Mouse (Mus musculus) forebrain, embryonic 11.5 days (tissue): ENCODE measurements around the gene Capn5. TPM values are rescaled to one million over a fixed set of nuclear protein-coding genes. Genes with fewer than 3 reads are reported as not detected.

Experiments
- ATAC-seq: fragments of 200-750 bp; cut with Nextera tagmentation; replicated peaks from 2 replicates; pipeline ENCODE4 v1.8.0; 2017; ENCODE audit warnings: moderate TSS enrichment; ENCODE audit not compliant: low FRiP score
- DNase-seq: peaks from one replicate; pipeline ENCODE4 v3.0.0-alpha.2; 2017; ENCODE audit warnings: low spot score
- H3K27ac ChIP-seq: fragments of 300-500 bp; sonication (generic); 2 replicates; pipeline ENCODE4 v1.5.1; 2014; ENCODE audit warnings: low read depth, low read length
- H3K27me3 ChIP-seq: fragments of 300-500 bp; sonication (generic); 2 replicates; pipeline ENCODE4 v1.6.1; 2014; ENCODE audit warnings: mild to moderate bottlenecking, low read length, mixed read lengths; ENCODE audit not compliant: control insufficient read depth, insufficient read depth
- H3K36me3 ChIP-seq: fragments of 300-500 bp; sonication (generic); 2 replicates; pipeline ENCODE4 v1.6.1; 2014; ENCODE audit warnings: mild to moderate bottlenecking, low read length, moderate library complexity, mixed read lengths; ENCODE audit not compliant: control insufficient read depth, insufficient read depth
- H3K4me1 ChIP-seq: fragments of 300-500 bp; sonication (generic); replicated peaks from 2 replicates; pipeline ENCODE4 v1.6.1; 2014; ENCODE audit warnings: low read length, mixed read lengths; ENCODE audit not compliant: control insufficient read depth, insufficient read depth
- H3K4me2 ChIP-seq: fragments of 300-500 bp; sonication (generic); 2 replicates; pipeline ENCODE4 v1.6.1; 2014; ENCODE audit warnings: low read depth, mild to moderate bottlenecking, low read length, moderate library complexity, mixed read lengths; ENCODE audit not compliant: severe bottlenecking
- H3K4me3 ChIP-seq: fragments of 300-500 bp; sonication (generic); 2 replicates; pipeline ENCODE4 v1.5.1; 2014; ENCODE audit warnings: low read depth, low read length
- H3K9ac ChIP-seq: fragments of 300-500 bp; sonication (generic); 2 replicates; pipeline ENCODE4 v1.6.1; 2014; ENCODE audit warnings: low read length
- H3K9me3 ChIP-seq: fragments of 300-500 bp; sonication (generic); 2 replicates; pipeline ENCODE4 v1.6.1; 2016; ENCODE audit warnings: low read length, mixed read lengths; ENCODE audit not compliant: control insufficient read depth
- WGBS: fragments of 180-500 bp; shearing (Covaris S2); extraction: QIAGEN DNeasy Blood & Tissue Kit; methylation state at CpG from one replicate; pipeline ENCODE4 v1.1.7; 2014; 5-methylcytosine and 5-hydroxymethylcytosine counted together
- polyA plus RNA-seq: library from polyadenylated mRNA; unstranded; fragments of >200 nt; fragmentation: Nextera tagmentation; extraction: Ambion mirVana; gene quantifications from 2 replicates; pipeline ENCODE4 v1.2.1, GENCODE M21; 2014

Capn5 gene
- polyA plus RNA-seq, 1 experiment from 2014 or later: 6.1 TPM

GRCm38 (mm10) chr7:98139216-98139615 is 38.9 kb downstream of the Capn5 start:
- 15% methylated on average over 9 of the region's 9 CpGs for WGBS
- no peaks in the 10 kb centered on the region for H3K27me3 ChIP-seq
- no peaks in the 10 kb centered on the region for H3K9me3 ChIP-seq
- H3K27ac ChIP-seq: no peak overlapping the region
- H3K4me1 ChIP-seq: no peaks in the 10 kb centered on the region
- no peak overlapping the region for H3K9ac ChIP-seq
- no peak overlapping the region for H3K4me2 ChIP-seq
- no peak overlapping the region for H3K4me3 ChIP-seq
- no peaks in the 10 kb centered on the region for H3K36me3 ChIP-seq
- ATAC-seq: no peak
- DNase-seq: no peak

GRCm38 (mm10) chr7:98137995-98138394 is 40.1 kb downstream of the Capn5 start:
- Histone ChIP-seq H3K9me3 (no peaks in the 10 kb centered on the region), H3K4me2 (no peak overlapping the region), H3K27me3 (no peaks in the 10 kb centered on the region), H3K4me3 (no peak overlapping the region), H3K9ac (no peak overlapping the region), H3K36me3 (no peaks in the 10 kb centered on the region), H3K27ac (no peak overlapping the region), H3K4me1 (no peaks in the 10 kb centered on the region)
- WGBS: 85% methylated on average over 2 of the region's 2 CpGs
- DNase-seq (no peak), ATAC-seq (no peak)

DNA sequence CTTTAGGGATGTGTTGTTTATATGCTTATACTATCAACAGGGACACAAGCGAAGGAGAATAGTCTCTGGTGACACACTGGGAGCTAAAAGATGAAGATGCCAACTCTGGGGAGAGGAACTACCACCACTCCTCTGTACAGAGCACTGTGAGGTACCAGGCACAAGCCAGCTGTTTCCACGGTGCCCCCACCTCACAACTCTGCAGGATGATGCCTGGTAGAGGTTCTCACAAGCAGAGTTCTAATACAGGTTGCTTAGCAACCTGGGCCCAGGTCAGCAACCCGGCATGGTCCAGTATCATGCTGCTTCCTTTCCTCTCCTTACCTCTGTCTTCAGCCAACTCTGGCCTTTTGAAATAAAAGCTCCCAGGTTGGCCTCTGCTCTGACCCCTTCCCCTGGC is 40.5 kb downstream of the Capn5 start:
- Histone ChIP-seq H3K4me1 (no peaks in the 10 kb centered on the region), H3K27me3 (no peaks in the 10 kb centered on the region), H3K4me3 (no peak overlapping the region), H3K4me2 (no peak overlapping the region), H3K27ac (no peak overlapping the region), H3K9me3 (no peaks in the 10 kb centered on the region), H3K36me3 (no peaks in the 10 kb centered on the region), H3K9ac (no peak overlapping the region)
- no peak for ATAC-seq
- WGBS: 52% methylated on average over 3 of the region's 3 CpGs
- DNase-seq: no peak

DNA sequence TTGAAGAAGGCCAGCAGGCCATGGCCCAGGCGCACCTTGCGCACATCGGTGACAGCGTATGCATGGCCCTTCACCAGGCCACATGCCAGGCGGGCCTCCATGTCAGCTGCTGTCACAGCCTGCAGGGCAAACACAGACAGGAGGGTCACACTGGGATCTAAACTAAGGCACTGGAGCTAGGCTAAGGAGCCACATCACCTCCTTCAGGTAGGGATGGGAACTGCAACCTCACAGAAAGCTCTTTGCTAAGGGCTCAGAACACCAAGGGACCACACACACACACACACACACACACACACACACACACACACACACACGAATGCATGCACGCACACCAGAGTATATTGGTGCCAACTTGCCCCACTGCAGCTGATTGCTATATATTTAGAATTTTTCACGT is 46.3 kb downstream of the Capn5 start:
- ATAC-seq (no peak), DNase-seq (no peak)
- Histone ChIP-seq H3K27ac (no peak overlapping the region), H3K4me1 (no peaks in the 10 kb centered on the region), H3K9ac (no peak overlapping the region), H3K9me3 (no peaks in the 10 kb centered on the region), H3K27me3 (no peaks in the 10 kb centered on the region), H3K4me3 (no peak overlapping the region), H3K36me3 (no peaks in the 10 kb centered on the region), H3K4me2 (no peak overlapping the region)
- WGBS: 93% methylated on average over 8 of the region's 8 CpGs

GRCm38 (mm10) chr7:98125473-98125872 is 52.6 kb downstream of the Capn5 start:
- 44% methylated on average over 5 of the region's 5 CpGs for WGBS
- no peak for ATAC-seq
- no peak overlapping the region for H3K4me3 ChIP-seq
- no peaks in the 10 kb centered on the region for H3K9me3 ChIP-seq
- H3K27ac ChIP-seq: no peak overlapping the region
- DNase-seq: no peak
- no peaks in the 10 kb centered on the region for H3K36me3 ChIP-seq
- H3K4me1 ChIP-seq: no peaks in the 10 kb centered on the region
- H3K4me2 ChIP-seq: no peak overlapping the region
- H3K9ac ChIP-seq: no peak overlapping the region
- no peaks in the 10 kb centered on the region for H3K27me3 ChIP-seq

DNA sequence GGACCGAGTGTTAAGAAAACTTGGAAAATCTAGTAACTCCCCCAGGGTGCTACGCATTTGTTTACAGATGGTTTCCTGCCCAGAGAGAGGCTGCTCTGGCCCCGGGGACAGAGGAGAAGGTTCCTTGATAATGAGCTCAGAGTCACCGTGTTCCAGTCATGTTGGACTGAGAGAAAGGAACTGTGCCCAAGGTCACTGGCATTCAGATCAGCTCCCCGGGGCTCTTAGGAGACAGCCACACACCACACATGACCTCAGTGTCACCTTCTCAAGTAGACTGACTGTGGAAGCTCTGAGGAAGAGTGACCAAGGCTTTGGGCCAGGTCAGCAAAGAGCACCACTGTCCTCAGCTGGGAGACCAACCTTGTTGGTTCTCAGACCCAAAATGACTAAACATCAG is 53.4 kb downstream of the Capn5 start:
- H3K4me1 ChIP-seq: no peaks in the 10 kb centered on the region
- no peak overlapping the region for H3K27ac ChIP-seq
- no peaks in the 10 kb centered on the region for H3K36me3 ChIP-seq
- ATAC-seq (no peak), DNase-seq (no peak)
- H3K4me3 ChIP-seq: no peak overlapping the region
- no peaks in the 10 kb centered on the region for H3K27me3 ChIP-seq
- no peaks in the 10 kb centered on the region for H3K9me3 ChIP-seq
- no peak overlapping the region for H3K9ac ChIP-seq
- H3K4me2 ChIP-seq: no peak overlapping the region
- 70% methylated on average over 5 of the region's 5 CpGs for WGBS

- ATAC-seq (no peak), DNase-seq (no peak)
- no peak overlapping the region for H3K27ac ChIP-seq
- no peak overlapping the region for H3K9ac ChIP-seq
- no peaks in the 10 kb centered on the region for H3K9me3 ChIP-seq
- H3K36me3 ChIP-seq: no peaks in the 10 kb centered on the region
- WGBS: 86% methylated on average over 8 of the region's 8 CpGs
- no peaks in the 10 kb centered on the region for H3K4me1 ChIP-seq
- no peak overlapping the region for H3K4me2 ChIP-seq
- no peaks in the 10 kb centered on the region for H3K27me3 ChIP-seq
- H3K4me3 ChIP-seq: no peak overlapping the region
Measured at GRCm38 (mm10) chr7:98121673-98122072, 56.4 kb downstream of the Capn5 start.

DNA sequence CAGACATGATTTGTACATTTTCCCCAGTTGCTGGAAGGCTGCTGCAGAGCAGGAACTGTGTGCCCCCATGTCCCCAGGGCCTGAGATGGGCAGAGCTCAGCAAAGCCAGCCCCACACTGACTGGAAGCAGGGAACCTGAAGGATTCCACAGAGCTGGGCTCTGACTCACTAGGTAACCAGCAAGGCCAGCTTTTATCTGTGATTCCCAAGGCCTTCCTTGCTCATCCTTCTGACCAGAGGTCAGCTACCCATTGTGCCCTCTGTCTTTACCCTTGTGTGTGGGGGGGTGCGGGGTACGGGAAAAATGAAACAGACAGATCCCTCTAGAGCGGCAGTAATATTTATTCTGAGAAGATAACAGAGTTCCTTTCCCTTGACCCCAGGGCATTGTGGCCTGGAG is 56.8 kb downstream of the Capn5 start:
- 87% methylated on average over 3 of the region's 3 CpGs for WGBS
- H3K36me3 ChIP-seq: no peaks in the 10 kb centered on the region
- no peak for ATAC-seq
- no peaks in the 10 kb centered on the region for H3K9me3 ChIP-seq
- H3K4me2 ChIP-seq: no peak overlapping the region
- no peak overlapping the region for H3K27ac ChIP-seq
- no peaks in the 10 kb centered on the region for H3K27me3 ChIP-seq
- H3K4me1 ChIP-seq: no peaks in the 10 kb centered on the region
- no peak overlapping the region for H3K4me3 ChIP-seq
- H3K9ac ChIP-seq: no peak overlapping the region
- no peak for DNase-seq

GRCm38 (mm10) chr7:98120325-98120724 is 57.7 kb downstream of the Capn5 start:
- H3K4me1 ChIP-seq: no peaks in the 10 kb centered on the region
- WGBS: 10% methylated on average over 7 of the region's 7 CpGs
- H3K27ac ChIP-seq: no peak overlapping the region
- H3K27me3 ChIP-seq: no peaks in the 10 kb centered on the region
- H3K4me2 ChIP-seq: peak overlapping the region; percentile 55; the same call in 1 of the 2 replicates
- ATAC-seq (peak; percentile 72), DNase-seq (peak; percentile 84)
- no peaks in the 10 kb centered on the region for H3K36me3 ChIP-seq
- H3K4me3 ChIP-seq: peak overlapping the region; percentile 10; the same call in 1 of the 2 replicates
- peak overlapping the region; percentile 35; the same call in 1 of the 2 replicates for H3K9ac ChIP-seq
- H3K9me3 ChIP-seq: no peaks in the 10 kb centered on the region
